ENCODE assay signal across 20 mouse cellular contexts in the genomic region with DNA sequence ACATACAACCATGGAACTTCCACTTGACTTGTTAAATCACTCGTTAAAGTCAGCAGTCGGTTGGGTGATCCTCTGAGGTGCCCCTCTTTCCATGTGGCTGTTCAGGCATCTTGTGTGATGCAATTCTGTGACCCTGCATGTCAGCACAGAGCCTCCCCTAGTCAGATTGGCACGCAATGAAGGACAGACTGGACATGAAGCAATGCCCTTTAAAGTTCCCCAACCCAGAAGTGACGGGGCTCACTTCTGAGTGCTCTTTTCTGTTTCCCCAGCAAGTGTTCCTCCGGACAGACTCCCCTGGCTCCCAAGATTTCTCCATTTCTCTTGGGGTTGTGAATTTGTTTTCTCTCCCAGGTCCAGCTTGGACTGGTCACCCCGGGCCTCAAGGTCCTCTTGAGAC. TPM values are rescaled to one million over a fixed set of nuclear protein-coding genes. Genes with fewer than 3 reads are reported as not detected.
DNase-seq lines count a peak whose midpoint lies in the region; ATAC-seq and TF ChIP-seq lines count a peak whose summit lies in the region.
"Had no signal": no experiment of that assay in that cellular context is flagged by ENCODE, and none has a peak within 500 bp of the region (broad histone marks: within the 10 kb centered on the region; RNA-seq: fewer than 3 reads in every experiment).

No protein-coding gene starts in this region.

- no peaks in the 10 kb centered on the region for H3K36me3 ChIP-seq in hindbrain, embryonic 10.5 days
- H3K36me3 ChIP-seq in hindbrain, embryonic 16.5 days (ENCODE audit: control insufficient read depth, insufficient read depth, low read length): no peaks in the 10 kb centered on the region
- no peaks in the 10 kb centered on the region for H3K36me3 ChIP-seq in midbrain, embryonic 10.5 days
- peaks cover 3% of the 10 kb centered on the region; the same call in 1 of the 2 replicates for H3K36me3 ChIP-seq in midbrain, postnatal 0 days (ENCODE audit: insufficient read depth, low read length)
- H3K36me3 ChIP-seq: heart, embryonic 12.5 days; heart, embryonic 15.5 days had no signal

- H3K27me3 ChIP-seq in hindbrain, embryonic 10.5 days (ENCODE audit: insufficient read depth, poor library complexity, severe bottlenecking): no peaks in the 10 kb centered on the region
- H3K27me3 ChIP-seq in hindbrain, embryonic 16.5 days (replicated peaks; ENCODE audit: control insufficient read depth, insufficient read depth, low read length): no peaks in the 10 kb centered on the region
- no peaks in the 10 kb centered on the region for H3K27me3 ChIP-seq in midbrain, embryonic 10.5 days (ENCODE audit: low read depth, poor library complexity, severe bottlenecking)
- H3K27me3 ChIP-seq in midbrain, postnatal 0 days (ENCODE audit: insufficient read depth, low read length): no peaks in the 10 kb centered on the region
- H3K27me3 ChIP-seq: heart, embryonic 12.5 days; heart, embryonic 15.5 days had no signal

- no peak overlapping the region for H3K9ac ChIP-seq in hindbrain, embryonic 16.5 days (ENCODE audit: low read depth, low read length)
- H3K9ac ChIP-seq in midbrain, postnatal 0 days (replicated peaks; ENCODE audit: low read length, poor library complexity, severe bottlenecking): no peak overlapping the region
- H3K9ac ChIP-seq: heart, embryonic 12.5 days; heart, embryonic 15.5 days; hindbrain, embryonic 14.5 days had no signal

- 50% methylated on average over 6 of the region's 6 CpGs for WGBS in hindbrain, embryonic 10.5 days
- 44% methylated on average over 6 of the region's 6 CpGs for WGBS in hindbrain, embryonic 16.5 days
- WGBS in midbrain, embryonic 10.5 days: 67% methylated on average over 6 of the region's 6 CpGs
- whole genome bisulfite sequencing in midbrain, postnatal 0 days: 62% methylated on average over 6 of the region's 6 CpGs

- no peak overlapping the region for H3K4me3 ChIP-seq in hindbrain, embryonic 10.5 days
- no peak overlapping the region for H3K4me3 ChIP-seq in hindbrain, embryonic 16.5 days (ENCODE audit: low read length)
- H3K4me3 ChIP-seq in midbrain, embryonic 10.5 days: no peak overlapping the region
- H3K4me3 ChIP-seq in midbrain, postnatal 0 days (ENCODE audit: low read depth, low read length): no peak overlapping the region
- H3K4me3 ChIP-seq: heart, embryonic 12.5 days; heart, embryonic 15.5 days had no signal

- H3K4me1 ChIP-seq in hindbrain, embryonic 10.5 days (replicated peaks): peaks cover 15% of the 10 kb centered on the region
- H3K4me1 ChIP-seq in hindbrain, embryonic 16.5 days (ENCODE audit: control insufficient read depth, insufficient read depth, low read depth, low read length): no peaks in the 10 kb centered on the region
- peaks cover 32% of the 10 kb centered on the region for H3K4me1 ChIP-seq in midbrain, embryonic 10.5 days
- no peaks in the 10 kb centered on the region for H3K4me1 ChIP-seq in midbrain, postnatal 0 days (ENCODE audit: insufficient read depth, low read length)
- H3K4me1 ChIP-seq: heart, embryonic 12.5 days; heart, embryonic 15.5 days had no signal

- no peaks in the 10 kb centered on the region for H3K9me3 ChIP-seq in hindbrain, embryonic 10.5 days
- H3K9me3 ChIP-seq in hindbrain, embryonic 16.5 days (ENCODE audit: control insufficient read depth, low read length): no peaks in the 10 kb centered on the region
- H3K9me3 ChIP-seq in midbrain, embryonic 10.5 days (replicated peaks): no peaks in the 10 kb centered on the region
- H3K9me3 ChIP-seq in midbrain, postnatal 0 days (ENCODE audit: low read length): no peaks in the 10 kb centered on the region
- H3K9me3 ChIP-seq: heart, embryonic 12.5 days; heart, embryonic 15.5 days had no signal

- H3K4me2 ChIP-seq in hindbrain, embryonic 16.5 days (ENCODE audit: low read length): no peak overlapping the region
- H3K4me2 ChIP-seq in midbrain, postnatal 0 days (ENCODE audit: low read depth, low read length, poor library complexity, severe bottlenecking): no peak overlapping the region
- H3K4me2 ChIP-seq: heart, embryonic 12.5 days; heart, embryonic 15.5 days; hindbrain, embryonic 14.5 days had no signal

- H3K27ac ChIP-seq in hindbrain, embryonic 10.5 days: peak overlapping the region; percentile 56
- H3K27ac ChIP-seq in hindbrain, embryonic 16.5 days (ENCODE audit: low read depth, low read length): no peak overlapping the region
- H3K27ac ChIP-seq in midbrain, embryonic 10.5 days (replicated peaks): peak overlapping the region; percentile 42; the same call in 1 of the 2 replicates
- H3K27ac ChIP-seq in midbrain, postnatal 0 days (ENCODE audit: low read depth, low read length): no peak overlapping the region
- H3K27ac ChIP-seq: heart, embryonic 15.5 days; hindbrain, embryonic 14.5 days had no signal

- DNase-seq in hindbrain, embryonic 10.5 days (ENCODE audit: low spot score): no peak
- no peak for DNase-seq in midbrain, embryonic 10.5 days (ENCODE audit: low spot score)
- DNase-seq in midbrain, postnatal 0 days (ENCODE audit: low spot score): no peak
- peak; percentile 49 for DNase-seq in adrenal gland, postnatal 10 days
- peak; percentile 31 to 70 for DNase-seq in adrenal gland, postnatal 36 days
- DNase-seq in layer of hippocampus, adult 18-20 months (ENCODE audit: low spot score in 2 of 2): no peak
- DNase-seq in gastrocnemius, postnatal 10 days: no peak
- DNase-seq: cerebellum, adult 18-20 months; cerebellum, adult 9-10 months; cerebellum, postnatal 14 days; heart, adult 18-20 months; heart, postnatal 10 days; heart, postnatal 36 days had no signal

- ATAC-seq in hindbrain, embryonic 16.5 days: no peak
- no peak for ATAC-seq in midbrain, postnatal 0 days (ENCODE audit: low FRiP score)
- ATAC-seq: CD4-positive, CD25-positive, alpha-beta regulatory T cell, adult 4 months; forebrain, embryonic 14.5 days; intestine, postnatal 0 days had no signal

- no peak for TF ChIP-seq CTCF in midbrain, postnatal 0 days (IDR thresholded peaks at IDR 0.05)

RNA-seq across cellular contexts. Expression of a gene that starts 49.5 kb away (rescaled TPM):
- polyA plus RNA-seq in hindbrain, embryonic 10.5 days (2016; fragmentation: Nextera tagmentation; extraction: Ambion mirVana): 0.33 and 0.45 TPM in 2 replicates
- polyA plus RNA-seq in hindbrain, embryonic 16.5 days (2015; fragmentation: Nextera tagmentation; extraction: Ambion mirVana): 2.8 and 3.1 TPM in 2 replicates
- polyA plus RNA-seq in midbrain, embryonic 10.5 days (2016; fragmentation: Nextera tagmentation; extraction: Ambion mirVana): 0.25 and 0.36 TPM in 2 replicates
- 17.8 and 25.7 TPM in 2 replicates for total RNA-seq in midbrain, postnatal 0 days (2014; rRNA removed)
- 3.4 and 3.5 TPM in 2 replicates for polyA plus RNA-seq in midbrain, postnatal 0 days (2015; fragmentation: Nextera tagmentation; extraction: Ambion mirVana)
- total RNA-seq in adrenal gland, postnatal 10 days (2021): 1 to 10 TPM; 1.0 to 4.2 TPM
- total RNA-seq in adrenal gland, postnatal 36 days (2021): under 1 TPM; 0.43 to 0.63 TPM
- 10 to 100 TPM; 70.8 to 83.7 TPM for total RNA-seq in layer of hippocampus, adult 18-20 months (2021)
- total RNA-seq in gastrocnemius, postnatal 10 days (2021): 1 to 10 TPM; 5.1 to 8.6 TPM

Comparison
In these comparisons a context has a peak if more than half of its experiments do, and no peak if none do; other contexts are left out.
1. H3K27ac ChIP-seq: peak in hindbrain, embryonic 10.5 days (single experiment) and midbrain, embryonic 10.5 days (single experiment); none in hindbrain, embryonic 16.5 days (single experiment) and midbrain, postnatal 0 days (single experiment).
2. DNase-seq: peak in adrenal gland, postnatal 10 days (single experiment) and adrenal gland, postnatal 36 days (2 of 2); none in hindbrain, embryonic 10.5 days (single experiment), midbrain, embryonic 10.5 days (single experiment), midbrain, postnatal 0 days (single experiment), layer of hippocampus, adult 18-20 months (0 of 2) and gastrocnemius, postnatal 10 days (single experiment).